Mouse (Mus musculus) kidney, postnatal 0 days (tissue): ENCODE data around the gene Lrrc74a. TPM values are rescaled to one million over a fixed set of nuclear protein-coding genes. Genes with fewer than 3 reads are reported as not detected.

Source experiments
- ATAC-seq: fragments of 200-750 bp; cut with Nextera tagmentation; replicated peaks from 2 replicates; pipeline ENCODE4 v1.8.0; 2017; ENCODE audit warnings: low read depth, moderate number of reproducible peaks, moderate TSS enrichment, moderate library complexity; ENCODE audit not compliant: low FRiP score
- DNase-seq: peaks from one replicate; pipeline ENCODE4 v3.0.0-alpha.2; 2016; ENCODE audit warnings: low spot score
- H3K27ac ChIP-seq: fragments of 300-500 bp; sonication (generic); 2 replicates; pipeline ENCODE4 v1.5.1; 2014; ENCODE audit warnings: mild to moderate bottlenecking
- H3K27me3 ChIP-seq: fragments of 300-500 bp; sonication (generic); 2 replicates; pipeline ENCODE4 v1.6.1; 2014; ENCODE audit warnings: low read length, mixed read lengths; ENCODE audit not compliant: insufficient read depth
- H3K36me3 ChIP-seq: fragments of 300-500 bp; sonication (generic); 2 replicates; pipeline ENCODE4 v1.6.1; 2014; ENCODE audit warnings: low read length, mixed read lengths; ENCODE audit not compliant: insufficient read depth
- H3K4me1 ChIP-seq: fragments of 300-500 bp; sonication (generic); replicated peaks from 2 replicates; pipeline ENCODE4 v1.6.1; 2014; ENCODE audit warnings: antibody characterized with exemption, low read length, mixed read lengths; ENCODE audit not compliant: insufficient read depth
- H3K4me2 ChIP-seq: fragments of 300-500 bp; sonication (generic); 2 replicates; pipeline ENCODE4 v1.6.1; 2014; ENCODE audit warnings: mild to moderate bottlenecking, low read length, moderate library complexity, mixed read lengths
- H3K4me3 ChIP-seq: fragments of 300-500 bp; sonication (generic); replicated peaks from 2 replicates; pipeline ENCODE4 v1.5.1; 2014; ENCODE audit warnings: low read depth, low read length
- H3K9ac ChIP-seq: fragments of 300-500 bp; sonication (generic); 2 replicates; pipeline ENCODE4 v1.6.1; 2014; ENCODE audit warnings: low read depth, low read length
- H3K9me3 ChIP-seq: fragments of 300-500 bp; sonication (generic); replicated peaks from 2 replicates; pipeline ENCODE4 v1.6.1; 2016; ENCODE audit warnings: low read length, inconsistent platforms, mixed read lengths
- CTCF ChIP-seq: IDR thresholded peaks from 2 replicates; pipeline ENCODE4 v1.5.1; 2016; ENCODE audit warnings: antibody characterized with exemption, low read depth, mild to moderate bottlenecking, moderate library complexity
- WGBS: fragments of 180-500 bp; shearing (Covaris S2); extraction: QIAGEN DNeasy Blood & Tissue Kit; methylation state at CpG from one replicate; pipeline ENCODE4 v1.1.7; 2014; 5-methylcytosine and 5-hydroxymethylcytosine counted together
- polyA plus RNA-seq: library from polyadenylated mRNA; unstranded; fragments of >200 nt; fragmentation: Nextera tagmentation; extraction: Ambion mirVana; gene quantifications from 2 replicates; pipeline ENCODE4 v1.2.1, GENCODE M21; 2015

Lrrc74a gene
- polyA plus RNA-seq, 1 experiment from 2014 or later = not detected

DNA sequence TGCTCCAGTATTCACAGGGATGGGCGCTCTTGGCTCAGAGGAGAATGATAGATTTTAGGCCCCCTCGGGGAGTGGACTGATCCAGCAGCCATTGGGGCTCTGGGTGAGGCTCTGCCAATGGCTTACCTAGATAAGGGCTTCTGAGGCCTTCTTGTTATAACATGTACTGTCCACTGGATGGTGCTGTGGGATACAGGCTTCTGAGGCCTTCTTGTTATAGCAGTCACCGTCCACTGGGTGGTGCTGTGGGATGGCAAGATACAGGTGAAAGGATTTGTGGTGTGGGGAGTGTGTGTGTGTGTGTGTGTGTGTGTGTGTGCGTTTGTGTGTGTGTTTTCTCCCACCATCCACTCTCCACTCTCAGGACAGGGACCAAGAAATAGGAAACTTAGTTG, 61.7 kb downstream of the Lrrc74a start:
- Histone ChIP-seq H3K4me2 (no peak overlapping the region), H3K9me3 (no peaks in the 10 kb centered on the region), H3K4me1 (peaks cover 18% of the 10 kb centered on the region), H3K9ac (no peak overlapping the region), H3K4me3 (no peak overlapping the region), H3K27ac (no peak overlapping the region), H3K27me3 (no peaks in the 10 kb centered on the region), H3K36me3 (no peaks in the 10 kb centered on the region)
- ATAC-seq (peak; percentile 12), DNase-seq (peak; percentile 93)
- TF ChIP-seq CTCF = peak; percentile 100
- WGBS = 4% methylated on average over 4 of the region's 4 CpGs

- Histone ChIP-seq H3K4me2 (no peak overlapping the region), H3K27me3 (no peaks in the 10 kb centered on the region), H3K27ac (no peak overlapping the region), H3K9me3 (no peaks in the 10 kb centered on the region), H3K4me3 (no peak overlapping the region), H3K9ac (no peak overlapping the region), H3K4me1 (peaks cover 21% of the 10 kb centered on the region), H3K36me3 (no peaks in the 10 kb centered on the region)
- no peak for TF ChIP-seq CTCF
- DNase-seq (no peak), ATAC-seq (no peak)
- 67% methylated on average over 3 of the region's 3 CpGs for WGBS
Measured at GRCm38 (mm10) chr12:86796351-86796750, 62.2 kb downstream of the Lrrc74a start.

- no peak overlapping the region for H3K9ac ChIP-seq
Measured at GRCm38 (mm10) chr12:86797771-86798170, 63.6 kb downstream of the Lrrc74a start.

GRCm38 (mm10) chr12:86798773-86799540, 64.8 kb downstream of the Lrrc74a start:
- Histone ChIP-seq H3K4me1 (peaks cover 39% of the 10 kb centered on the region), H3K4me2 (0 out of 2 replicates have a peak overlapping the region, but pooled peaks have one; percentile 27), H3K9ac (0 out of 2 replicates have a peak overlapping the region, but pooled peaks have one; percentile 28), H3K27ac (peak overlapping the region; percentile 60), H3K27me3 (no peaks in the 10 kb centered on the region), H3K4me3 (no peak overlapping the region), H3K36me3 (no peaks in the 10 kb centered on the region), H3K9me3 (no peaks in the 10 kb centered on the region)
- no peak for ATAC-seq
- DNase-seq = peak; percentile 87
- peak; percentile 95 for TF ChIP-seq CTCF
- WGBS = 14% methylated on average over 14 of the region's 14 CpGs

More at GRCm38 (mm10) chr12:86797771-86798170, 63.6 kb downstream of the Lrrc74a start:
- Histone ChIP-seq H3K36me3 (no peaks in the 10 kb centered on the region), H3K4me1 (peaks cover 34% of the 10 kb centered on the region), H3K4me2 (no peak overlapping the region), H3K27ac (no peak overlapping the region), H3K9me3 (no peaks in the 10 kb centered on the region), H3K27me3 (no peaks in the 10 kb centered on the region), H3K4me3 (no peak overlapping the region)
- no peak for TF ChIP-seq CTCF
- ATAC-seq = no peak
- 60% methylated on average over 4 of the region's 4 CpGs for WGBS
- no peak for DNase-seq

- peak overlapping the region; percentile 98 for H3K27ac ChIP-seq
- ATAC-seq (no peak), DNase-seq (no peak)
- no peak overlapping the region for H3K9ac ChIP-seq
- no peaks in the 10 kb centered on the region for H3K36me3 ChIP-seq
- H3K9me3 ChIP-seq = no peaks in the 10 kb centered on the region
- H3K27me3 ChIP-seq = no peaks in the 10 kb centered on the region
- no peak for TF ChIP-seq CTCF
- H3K4me3 ChIP-seq = no peak overlapping the region
- WGBS = 78% methylated on average over 7 of the region's 7 CpGs
- peaks cover 48% of the 10 kb centered on the region for H3K4me1 ChIP-seq
- no peak overlapping the region for H3K4me2 ChIP-seq
Measured at GRCm38 (mm10) chr12:86799786-86800185, 65.6 kb downstream of the Lrrc74a start.

DNA sequence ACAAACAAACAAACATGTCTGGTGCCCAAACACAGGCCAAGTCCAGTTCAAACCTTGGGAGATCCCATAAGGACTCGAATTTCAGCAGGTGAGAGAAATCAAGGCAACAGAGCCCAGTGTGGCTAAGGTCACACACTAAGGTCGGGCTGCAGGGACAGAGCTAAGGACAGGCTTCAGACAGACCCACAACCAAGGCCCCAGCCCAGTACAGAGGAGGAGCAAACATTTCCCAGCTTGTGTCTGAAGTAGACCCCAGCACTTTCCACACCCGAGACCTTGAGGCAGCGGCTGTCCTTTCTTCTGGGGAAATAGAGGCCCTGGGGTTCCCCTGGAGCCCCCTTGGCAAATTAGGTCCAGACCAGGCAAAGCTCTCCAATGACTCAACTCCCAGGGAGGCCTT, 66.2 kb downstream of the Lrrc74a start:
- no peak for TF ChIP-seq CTCF
- ATAC-seq = no peak
- Histone ChIP-seq H3K9me3 (no peaks in the 10 kb centered on the region), H3K27me3 (no peaks in the 10 kb centered on the region), H3K4me1 (peaks cover 53% of the 10 kb centered on the region), H3K9ac (no peak overlapping the region), H3K4me2 (0 out of 2 replicates have a peak overlapping the region, but pooled peaks have one; percentile 3), H3K27ac (peak overlapping the region; percentile 98), H3K36me3 (no peaks in the 10 kb centered on the region), H3K4me3 (no peak overlapping the region)
- DNase-seq = no peak
- 35% methylated on average over 4 of the region's 4 CpGs for WGBS
